Mouse (Mus musculus): Measurements from ENCODE around the gene Calhm1.

DNA sequence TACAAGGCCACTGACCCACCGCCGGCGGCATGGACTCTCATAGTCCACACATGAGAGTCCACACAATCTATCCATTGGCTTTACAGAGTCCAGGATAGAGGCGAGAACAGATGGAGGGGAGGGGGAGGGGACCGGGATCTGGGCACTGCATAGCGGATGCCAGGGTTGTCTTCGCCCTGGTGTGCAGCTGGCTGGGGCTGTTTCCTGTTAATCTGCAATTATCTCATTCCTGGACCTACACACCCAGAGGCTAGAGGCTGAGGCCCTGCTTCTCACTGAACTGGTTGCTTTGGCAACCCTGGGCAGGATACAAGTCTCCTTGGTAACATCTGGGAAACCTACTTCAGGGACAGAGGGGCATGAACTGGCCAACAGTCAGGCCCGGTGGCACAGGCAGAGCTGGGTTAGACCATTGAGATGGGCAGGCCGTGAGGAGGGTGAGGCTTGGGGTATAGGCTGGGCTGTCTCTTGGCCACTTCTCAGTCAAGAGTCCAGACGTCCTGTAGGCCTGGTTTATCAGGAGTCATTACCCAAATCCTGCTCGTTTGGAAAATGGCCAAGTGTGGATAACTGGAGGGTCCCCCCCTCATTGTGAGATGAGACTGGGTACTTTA lies 44.6 kb upstream of the Calhm1 start:
- TF ChIP-seq CTCF (IDR thresholded peaks at IDR 0.05; ENCODE audit: extremely low read depth, insufficient read depth, low read length) (no peak), POLR2A (IDR thresholded peaks at IDR 0.05; ENCODE audit: extremely low read depth, insufficient read depth, low read length) (no peak)

Data from cortical plate, adult 2 months (tissue).